Mouse (Mus musculus) thymus, postnatal 4 days (tissue): ENCODE results near the gene Psmg4.

Experiments
- DNase-seq: peaks from one replicate; pipeline ENCODE4 v3.0.0; 2021

The Psmg4 gene

DNA sequence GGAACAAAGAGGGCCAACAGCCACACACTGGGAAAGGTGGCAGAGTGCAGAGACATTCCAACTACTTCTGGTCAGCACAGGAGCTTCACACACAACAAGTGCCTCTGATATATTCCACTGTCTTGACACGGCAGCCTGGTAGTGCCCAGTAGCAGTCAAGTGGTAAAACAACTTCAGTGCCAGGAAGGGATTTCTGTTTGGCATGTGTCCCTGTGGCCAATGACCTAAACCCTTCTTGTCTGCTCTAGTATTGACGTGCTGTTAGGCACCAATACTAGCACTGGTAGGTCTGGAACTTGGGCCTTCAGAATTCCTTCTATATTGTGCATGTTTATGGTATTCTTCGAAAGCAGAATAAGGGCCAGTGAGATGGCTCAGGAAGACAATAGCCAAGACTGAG, 42.5 kb downstream of the Psmg4 start:
- no peak for DNase-seq

DNA sequence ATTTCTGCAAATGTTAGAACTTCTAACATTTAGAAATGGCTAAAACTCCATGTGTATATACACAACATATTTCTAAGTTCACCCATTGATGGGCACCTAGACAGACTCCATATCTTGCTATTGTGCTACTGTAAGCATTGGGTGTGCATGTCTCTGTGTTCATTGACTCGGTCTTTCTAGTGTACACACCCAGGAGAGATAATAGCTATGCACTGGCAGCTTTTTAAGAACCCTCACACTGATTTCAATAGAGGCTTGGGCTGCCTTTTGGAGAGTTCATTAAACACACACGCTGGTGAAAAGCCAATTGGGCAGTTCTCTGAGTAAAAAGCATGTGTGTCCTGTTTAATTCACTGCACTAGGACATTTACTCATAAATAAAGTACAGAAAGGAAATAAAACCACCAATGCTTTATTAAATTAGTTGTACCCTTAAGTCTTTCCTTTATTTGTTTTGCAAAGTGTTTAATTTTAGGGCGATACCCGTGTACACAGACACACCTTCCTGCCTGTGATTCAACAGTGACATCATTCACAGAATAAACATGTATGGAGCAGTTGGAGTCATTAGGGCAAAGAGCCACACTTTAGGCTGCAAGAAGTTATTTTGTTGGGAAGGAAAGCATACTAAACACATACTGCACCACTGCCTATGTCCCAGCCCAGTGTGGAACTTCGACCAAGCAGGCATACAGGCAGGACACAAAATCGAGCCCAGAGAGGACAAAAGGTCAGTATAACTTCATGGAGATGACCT, 45.1 kb downstream of the Psmg4 start:
- no peak for DNase-seq

DNA sequence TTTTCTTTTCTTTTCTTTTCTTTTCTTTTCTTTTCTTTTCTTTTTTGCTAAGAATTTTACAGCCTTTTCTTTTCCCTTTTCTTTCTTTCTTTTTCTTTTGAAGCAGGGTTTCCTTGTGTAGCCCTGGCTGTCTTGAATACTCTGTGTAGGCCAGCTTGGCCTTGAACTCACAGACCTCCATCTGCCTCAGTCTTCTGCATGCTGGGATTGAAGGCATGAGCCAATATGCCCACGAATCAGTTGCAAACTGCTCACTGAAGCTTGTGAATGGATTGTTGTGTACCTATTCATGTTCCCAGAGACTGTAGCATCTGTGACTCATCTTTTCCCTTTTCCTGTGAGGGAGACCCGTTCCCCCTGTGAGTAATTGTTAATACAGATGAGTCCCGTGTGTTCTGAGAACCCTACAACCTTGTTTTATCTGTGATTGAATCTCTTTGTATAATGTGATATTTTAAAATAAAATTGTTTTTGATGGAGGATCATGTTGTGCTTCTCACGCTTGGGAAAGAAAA, 48.6 kb downstream of the Psmg4 start:
- no peak for DNase-seq

DNA sequence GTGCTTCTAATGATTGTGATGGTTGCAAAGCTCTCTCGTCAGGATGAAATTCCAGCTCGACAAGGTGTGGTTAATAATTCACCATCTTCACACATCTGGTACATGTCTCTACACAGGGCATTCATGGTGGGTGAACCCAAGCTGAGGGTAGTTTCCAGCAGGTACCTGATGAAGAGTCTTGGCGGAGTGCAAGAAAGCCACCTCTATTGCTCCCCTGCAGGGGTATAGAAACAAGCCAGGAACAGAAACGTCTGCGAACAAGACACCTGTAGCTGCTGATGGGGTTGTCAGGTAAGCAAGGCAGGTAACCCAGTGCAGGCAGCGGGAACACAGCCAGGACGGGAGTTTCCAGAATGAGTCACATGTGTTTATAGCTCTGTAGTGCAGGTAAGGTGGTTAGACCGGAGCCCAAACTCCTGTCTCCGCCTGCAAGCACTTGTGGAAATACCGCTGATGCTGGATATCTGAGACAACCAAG, 50.0 kb downstream of the Psmg4 start:
- no peak for DNase-seq

DNA sequence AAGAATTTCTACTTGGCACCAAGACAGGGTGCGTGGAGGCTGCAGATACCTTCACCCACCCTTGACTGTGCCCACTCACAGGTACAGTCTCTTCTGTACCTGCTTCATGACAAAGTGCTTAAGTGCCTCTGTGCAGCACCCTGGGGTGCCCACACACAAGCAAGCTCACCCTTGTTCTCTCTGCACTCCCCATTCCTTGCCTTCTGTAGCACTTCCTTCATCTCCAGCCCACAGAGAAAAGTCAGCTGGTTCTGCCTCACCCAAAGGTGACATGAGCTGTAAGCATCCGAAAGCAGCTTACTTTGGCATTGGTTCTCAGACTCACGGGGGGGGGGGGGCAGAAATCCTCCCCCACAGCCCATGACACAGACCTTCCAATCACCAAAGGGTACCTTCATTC, 52.1 kb downstream of the Psmg4 start:
- no peak for DNase-seq

DNA sequence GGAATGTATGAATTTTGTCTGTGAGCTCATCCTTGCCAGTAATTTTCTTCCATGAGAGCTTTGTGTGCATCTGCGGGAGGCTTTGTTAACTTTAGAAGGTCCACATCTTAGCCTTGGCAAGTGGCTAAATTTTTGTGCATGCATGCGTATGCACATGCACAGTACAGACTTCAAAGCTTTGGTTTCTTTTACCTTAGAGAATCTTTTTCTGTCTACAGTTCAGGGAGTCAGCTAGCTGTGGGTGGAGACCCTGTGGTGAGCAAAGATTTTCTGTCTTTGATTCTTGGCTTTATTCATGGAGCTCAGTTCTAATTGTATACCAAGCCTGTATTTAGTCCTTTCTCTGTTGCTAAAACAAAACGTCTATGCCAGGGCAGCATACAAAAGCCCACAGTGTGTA, 56.0 kb downstream of the Psmg4 start:
- DNase-seq = no peak

DNA sequence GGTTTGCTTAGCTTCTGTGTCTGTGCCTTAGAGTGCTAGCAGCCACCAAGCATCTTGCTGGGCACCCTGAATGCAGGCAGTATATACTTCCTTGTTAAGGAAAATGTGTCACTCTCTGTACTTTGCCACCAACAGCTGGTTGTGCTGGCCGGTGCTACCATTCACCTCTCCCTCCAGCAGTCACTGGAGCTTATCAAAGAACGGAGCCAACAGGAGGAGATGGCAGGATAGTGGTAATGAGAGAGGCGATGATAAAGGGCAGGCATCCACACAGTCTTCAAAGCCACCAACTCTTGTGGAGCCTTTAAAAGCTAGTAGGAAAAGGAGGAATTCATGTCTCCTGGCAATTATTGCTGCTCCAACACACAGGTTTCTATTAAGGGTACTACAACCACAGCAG, 57.0 kb downstream of the Psmg4 start:
- no peak for DNase-seq

DNA sequence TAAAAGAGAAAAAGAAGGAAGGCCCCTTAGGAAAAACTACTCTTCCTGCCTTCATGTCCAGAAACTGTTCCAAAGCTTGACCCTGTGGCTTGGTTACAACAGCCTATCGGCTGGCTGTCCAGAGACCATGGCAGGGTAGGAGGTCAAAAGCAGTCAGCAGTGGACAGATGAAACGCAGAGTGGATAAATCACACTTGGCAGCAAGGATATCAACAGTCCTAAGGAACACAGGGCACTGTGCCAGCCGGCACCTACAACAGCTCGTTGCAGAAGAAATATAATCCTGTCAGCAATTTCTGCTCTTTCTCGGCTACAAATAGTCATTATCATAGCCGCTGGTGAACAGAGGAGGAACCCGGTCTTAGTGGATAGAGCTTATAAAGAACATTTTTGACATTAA, 60.2 kb downstream of the Psmg4 start:
- DNase-seq = no peak

DNA sequence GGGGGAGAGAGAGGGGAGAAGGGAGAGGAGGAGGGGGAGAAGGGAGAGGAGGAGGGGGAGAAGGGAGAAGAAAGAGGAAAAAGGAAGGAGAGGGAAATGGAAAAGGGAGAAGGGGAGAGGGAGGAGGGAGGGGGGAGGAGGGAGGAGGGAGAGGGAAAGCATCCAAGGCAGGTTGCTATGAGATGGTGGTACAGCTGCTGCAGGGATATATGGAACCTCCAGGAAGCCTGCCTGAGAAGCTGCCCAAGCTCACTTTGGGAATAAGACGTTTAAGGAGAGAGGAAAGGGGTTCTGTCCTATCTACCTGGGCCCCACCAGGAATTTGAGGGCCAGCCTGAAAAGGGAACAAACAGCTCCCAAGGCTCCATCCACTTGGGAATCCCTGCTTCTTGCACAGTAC, 64.2 kb downstream of the Psmg4 start:
- DNase-seq = no peak
